Mouse (Mus musculus) cerebellum, adult 2 months (tissue): ENCODE measurements around the gene Ctrc.

Experiments used
- CTCF ChIP-seq: fragments of 200-500 bp; IDR thresholded peaks from 2 replicates; pipeline ENCODE4 v1.5.1; 2011; ENCODE audit warnings: low read depth, mild to moderate bottlenecking, control low read depth, low read length, moderate library complexity, borderline replicate concordance; ENCODE audit not compliant: insufficient read depth
- POLR2A ChIP-seq: fragments of 200-500 bp; IDR thresholded peaks from 2 replicates; pipeline ENCODE4 v1.6.1; 2011; ENCODE audit warnings: low read length, control low read depth, borderline replicate concordance; ENCODE audit not compliant: insufficient read depth

- no peak for TF ChIP-seq POLR2A
- TF ChIP-seq CTCF, result no peak
Observed at GRCm38 (mm10) chr4:141792554-141793281, 53.4 kb downstream of the Ctrc start.
